Mouse (Mus musculus) urinary bladder, adult 2 months (tissue): ENCODE data around the gene Map4k2. TPM values are rescaled to one million over a fixed set of nuclear protein-coding genes. Genes with fewer than 3 reads are reported as not detected.

ENCODE experiments used
- DNase-seq: peaks from one replicate; pipeline ENCODE4 v3.0.0; 2022; ENCODE audit warnings: low spot score
- polyA plus RNA-seq: library from polyadenylated mRNA; depleted of rRNA; stranded (reverse); fragments of >200 nt; gene quantifications from 2 replicates; pipeline ENCODE4 v1.2.3, GENCODE M21; 2012

The Map4k2 gene
- polyA plus RNA-seq, 1 experiment = 88.3 TPM

DNA sequence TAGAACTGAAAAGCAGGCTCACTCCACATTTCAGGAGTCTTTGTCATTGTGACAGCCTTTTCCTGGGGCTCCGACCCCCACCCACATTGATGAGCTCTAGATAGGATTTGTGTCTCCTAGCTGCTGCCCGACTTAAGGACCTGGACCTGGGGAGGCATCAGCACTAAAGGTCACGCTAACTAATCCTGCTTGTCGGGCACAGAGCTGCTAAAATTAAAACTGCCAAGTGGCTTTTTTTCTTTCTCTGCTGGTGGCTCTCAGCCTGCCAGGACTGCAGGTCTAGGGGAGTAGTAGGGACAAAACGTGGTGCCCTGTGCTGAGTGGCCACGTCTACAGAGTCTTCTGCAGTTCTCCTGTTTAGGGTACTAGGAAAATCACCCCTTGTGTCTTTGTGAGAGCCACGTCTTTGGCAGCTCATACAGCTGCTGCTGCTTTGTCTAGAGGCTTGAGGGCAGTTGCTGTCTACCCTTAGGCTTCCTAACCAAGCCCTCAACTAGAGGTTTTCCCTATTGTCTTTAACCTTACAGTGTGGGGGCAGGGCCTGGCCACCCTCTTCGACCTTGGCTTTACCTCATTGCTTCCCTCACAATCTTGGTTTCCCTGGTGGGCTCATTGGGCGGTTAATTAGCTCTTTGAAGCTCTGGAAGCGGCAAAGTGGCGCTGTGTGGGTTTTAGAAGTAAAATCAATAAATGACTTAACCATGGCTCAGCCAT lies 36.5 kb downstream of the Map4k2 start:
- DNase-seq = no peak

DNA sequence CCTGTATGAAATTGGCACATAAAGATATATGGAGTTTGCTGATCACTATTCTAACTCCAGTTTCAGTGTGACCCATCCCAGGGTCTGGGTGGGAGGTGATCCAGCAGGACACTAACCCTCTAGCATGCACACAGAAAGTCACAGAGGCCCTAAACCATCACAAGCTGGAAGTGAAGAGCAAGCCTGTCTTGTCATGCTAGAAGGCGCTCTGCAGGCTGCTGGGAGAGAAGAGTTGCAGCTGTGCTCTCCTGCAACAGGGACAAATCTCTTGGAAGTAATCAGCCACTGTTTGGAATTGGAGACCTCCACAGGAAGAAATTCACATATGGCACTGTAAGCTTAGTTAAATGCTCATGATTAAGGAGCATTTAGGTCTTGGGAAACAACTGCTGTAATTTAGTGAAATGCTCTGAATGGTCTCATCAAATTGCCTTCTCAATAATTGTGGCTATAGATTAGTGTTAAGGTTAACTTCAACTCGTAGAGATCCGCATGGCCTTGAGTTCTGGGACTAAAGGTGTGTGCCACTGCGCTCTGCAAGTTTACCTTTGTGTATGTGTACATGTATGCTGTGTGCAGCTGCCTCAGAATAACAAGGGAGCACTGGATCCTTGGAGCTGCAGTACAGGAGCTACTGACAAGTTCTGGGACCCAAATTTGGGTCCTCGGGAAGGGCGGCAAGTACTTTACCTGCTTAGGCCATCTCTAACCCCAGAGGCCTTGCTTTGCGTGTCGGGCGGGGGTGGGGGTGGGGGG lies 39.7 kb downstream of the Map4k2 start:
- no peak for DNase-seq

DNA sequence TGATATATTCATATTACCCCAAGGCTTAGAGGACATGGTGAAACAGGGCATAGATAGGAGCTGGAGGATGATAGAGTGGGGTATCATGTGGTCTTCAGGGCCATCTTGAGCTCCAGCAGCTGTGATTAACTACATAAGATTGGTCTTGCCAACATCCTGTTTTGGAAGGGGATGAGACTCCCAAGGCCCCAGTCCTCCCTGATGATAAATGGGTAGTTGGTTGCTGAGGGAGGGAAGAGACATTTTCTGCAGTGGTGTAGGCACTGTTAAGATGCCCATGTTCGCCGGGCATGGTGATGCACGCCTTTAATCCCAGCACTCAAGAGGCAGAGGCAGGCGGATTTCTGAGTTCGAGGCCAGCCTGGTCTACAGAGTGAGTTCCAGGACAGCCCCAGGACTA lies 40.3 kb downstream of the Map4k2 start:
- no peak for DNase-seq

DNA sequence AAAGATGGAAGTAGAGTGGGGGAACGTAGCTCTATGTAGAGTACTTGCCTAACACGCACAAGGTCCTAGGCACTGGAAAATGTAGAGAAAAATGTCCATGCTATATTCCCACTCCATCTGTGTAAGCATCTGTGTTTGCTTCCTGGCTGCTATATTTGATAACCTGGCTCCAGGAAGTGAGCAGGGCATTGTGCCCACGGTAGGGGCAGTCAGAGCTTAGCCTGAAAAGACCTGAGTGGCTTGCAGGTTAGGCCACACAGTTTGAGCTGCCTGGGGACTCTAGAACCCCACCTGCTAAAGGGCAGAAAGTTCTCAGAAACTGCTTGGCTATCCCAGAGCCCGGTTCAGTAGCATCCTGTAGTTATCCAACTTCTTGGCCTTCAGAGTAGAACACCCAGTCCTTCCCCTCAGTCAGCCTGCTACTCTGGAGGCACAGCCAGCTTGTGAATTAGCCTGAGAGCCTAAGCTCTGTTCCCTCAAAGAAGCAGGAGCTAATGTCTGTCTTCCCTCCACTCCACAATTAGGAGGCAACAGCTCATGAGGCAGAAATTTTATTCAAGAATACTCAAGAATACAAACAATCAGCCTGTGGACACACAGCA lies 41.5 kb downstream of the Map4k2 start:
- DNase-seq = no peak

DNA sequence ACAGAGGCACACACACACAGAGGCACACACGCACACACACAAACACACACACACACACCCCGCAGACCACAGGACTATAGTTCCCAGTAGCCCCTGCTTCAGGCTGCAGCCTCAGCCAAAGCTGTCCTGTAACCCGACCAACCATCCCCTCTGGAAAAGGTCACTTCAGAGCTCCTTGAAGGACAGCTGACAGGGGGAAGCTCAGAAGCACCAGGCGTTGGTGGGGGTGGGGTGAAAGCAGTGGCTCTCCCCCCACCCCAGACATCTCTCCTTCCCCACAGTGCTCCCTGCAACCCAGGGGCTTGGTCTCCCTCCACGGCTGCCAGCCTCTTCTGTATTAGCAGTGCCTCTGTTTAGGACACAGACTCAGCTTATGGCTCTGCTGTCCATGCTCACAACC lies 42.5 kb downstream of the Map4k2 start:
- no peak for DNase-seq

DNA sequence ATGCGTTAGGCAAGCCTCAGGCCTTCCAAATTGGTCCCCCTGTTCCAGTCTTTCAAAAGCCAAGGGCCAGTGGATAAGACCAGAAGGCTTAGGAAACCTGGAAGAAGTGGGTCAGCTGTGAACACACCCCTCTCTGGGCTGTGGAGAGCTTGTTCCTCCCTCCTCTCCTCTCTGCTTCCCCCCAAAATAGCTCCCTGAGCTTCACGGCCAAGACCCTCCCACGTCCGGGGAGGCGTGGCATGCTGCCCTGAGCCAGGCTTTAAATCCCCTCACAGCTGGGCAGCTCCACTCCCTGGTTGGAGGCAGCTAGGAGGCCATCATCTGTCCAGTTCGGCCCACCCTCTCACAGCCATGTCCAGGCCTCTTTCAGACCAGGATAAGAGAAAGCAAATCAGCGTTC lies 43.2 kb downstream of the Map4k2 start, which contains the start of gene Pygm:
Gene Pygm (plus strand): TSS at position 272 of the 400 bp plus-strand sequence.
- no peak for DNase-seq

DNA sequence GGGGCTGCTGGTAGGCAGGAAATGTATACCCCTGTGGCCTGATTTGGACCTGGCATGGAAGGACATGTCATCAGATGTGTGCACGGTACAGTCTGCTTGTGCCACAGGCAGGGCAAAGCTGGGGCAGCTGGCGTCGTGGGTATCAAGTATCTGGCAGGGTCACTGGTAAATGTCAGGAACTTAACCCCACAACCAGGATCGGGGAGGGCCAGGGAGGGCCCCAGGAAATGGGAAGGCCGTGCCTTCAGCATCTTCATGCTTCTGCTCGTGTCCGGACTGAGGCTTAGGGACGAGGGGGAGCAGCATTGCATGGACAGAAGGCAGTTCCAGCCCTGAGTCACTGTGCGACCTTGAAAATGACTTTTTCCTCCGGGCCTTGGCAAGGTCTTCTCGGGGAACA lies 44.0 kb downstream of the Map4k2 start:
- no peak for DNase-seq

DNA sequence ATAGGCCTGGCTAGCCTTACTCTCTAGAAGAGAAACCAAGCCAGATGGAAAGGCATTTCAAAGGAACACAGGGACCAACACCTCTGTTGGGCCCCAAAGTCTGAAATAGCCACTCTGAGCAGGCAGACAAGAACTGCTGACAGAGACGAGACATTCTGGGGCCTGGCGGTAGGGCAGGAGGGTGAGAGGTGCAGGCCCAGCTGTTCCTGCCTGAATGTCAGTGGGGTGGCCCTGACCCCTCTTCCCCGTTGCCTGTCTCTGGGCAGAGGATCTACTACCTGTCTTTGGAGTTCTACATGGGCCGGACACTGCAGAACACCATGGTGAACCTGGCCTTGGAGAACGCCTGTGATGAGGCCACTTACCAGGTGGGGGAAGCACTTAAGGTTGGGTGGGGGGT lies 44.5 kb downstream of the Map4k2 start:
- no peak for DNase-seq

DNA sequence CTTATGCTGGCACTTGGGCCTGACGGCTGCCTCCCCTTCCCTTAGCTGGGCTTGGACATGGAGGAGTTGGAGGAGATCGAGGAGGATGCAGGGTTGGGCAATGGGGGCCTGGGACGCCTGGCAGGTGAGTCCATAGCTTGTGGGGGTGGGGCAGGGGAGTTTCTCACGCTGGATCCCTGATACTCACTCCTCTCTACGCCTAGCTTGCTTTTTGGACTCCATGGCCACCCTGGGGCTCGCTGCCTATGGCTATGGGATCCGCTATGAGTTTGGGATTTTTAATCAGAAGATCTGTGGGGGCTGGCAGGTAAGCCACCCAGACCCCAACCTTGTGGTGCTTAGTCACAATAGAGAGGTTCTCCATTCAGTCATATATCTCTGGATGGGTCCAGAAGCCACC lies 44.9 kb downstream of the Map4k2 start:
- DNase-seq = no peak

DNA sequence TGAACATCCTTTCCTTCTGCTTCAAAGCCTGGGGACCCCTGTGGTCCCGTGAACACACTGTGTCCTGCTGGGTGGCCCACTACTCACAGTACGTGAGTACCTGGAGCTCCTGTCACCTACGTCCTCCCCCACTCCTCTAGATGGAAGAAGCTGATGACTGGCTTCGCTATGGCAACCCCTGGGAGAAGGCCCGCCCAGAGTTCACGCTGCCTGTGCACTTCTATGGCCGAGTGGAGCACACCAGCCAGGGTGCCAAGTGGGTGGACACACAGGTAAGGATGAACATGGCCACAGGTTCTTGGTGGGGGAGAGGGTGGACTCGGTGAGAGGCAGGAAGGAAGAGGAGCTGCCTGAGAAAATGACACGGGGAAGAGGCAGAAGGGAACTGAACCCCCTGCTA lies 45.3 kb downstream of the Map4k2 start:
- DNase-seq = no peak

DNA sequence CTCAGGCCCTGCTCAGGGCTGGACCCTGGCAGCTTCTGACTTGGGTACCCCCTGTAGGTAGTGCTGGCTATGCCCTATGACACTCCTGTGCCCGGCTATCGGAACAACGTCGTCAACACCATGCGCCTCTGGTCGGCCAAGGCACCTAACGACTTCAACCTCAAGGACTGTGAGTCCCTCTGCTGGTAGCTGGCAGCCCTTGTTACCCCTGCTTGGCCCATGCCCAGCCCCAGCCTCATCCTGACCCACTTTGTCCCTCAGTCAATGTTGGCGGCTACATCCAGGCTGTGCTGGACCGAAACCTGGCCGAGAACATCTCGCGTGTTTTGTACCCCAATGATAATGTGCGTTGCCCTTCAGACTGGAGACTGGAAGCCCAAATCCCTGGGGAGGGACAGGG lies 47.1 kb downstream of the Map4k2 start:
- no peak for DNase-seq

DNA sequence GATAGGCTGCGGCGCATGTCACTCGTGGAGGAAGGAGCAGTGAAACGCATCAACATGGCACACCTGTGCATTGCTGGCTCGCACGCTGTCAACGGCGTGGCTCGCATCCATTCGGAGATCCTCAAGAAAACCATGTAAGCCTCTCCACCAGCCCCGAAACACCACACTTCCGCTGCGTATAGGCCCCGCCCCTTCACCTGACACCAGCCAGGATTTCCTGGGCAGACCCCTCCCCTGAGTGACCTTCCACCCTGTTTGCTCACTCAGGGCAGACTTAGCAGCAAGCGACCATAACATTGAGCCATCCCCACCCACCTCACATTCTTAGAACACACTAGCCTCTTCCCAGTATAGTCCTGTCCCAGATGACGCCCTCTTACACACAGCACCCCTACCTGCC lies 48.9 kb downstream of the Map4k2 start:
- no peak for DNase-seq

DNA sequence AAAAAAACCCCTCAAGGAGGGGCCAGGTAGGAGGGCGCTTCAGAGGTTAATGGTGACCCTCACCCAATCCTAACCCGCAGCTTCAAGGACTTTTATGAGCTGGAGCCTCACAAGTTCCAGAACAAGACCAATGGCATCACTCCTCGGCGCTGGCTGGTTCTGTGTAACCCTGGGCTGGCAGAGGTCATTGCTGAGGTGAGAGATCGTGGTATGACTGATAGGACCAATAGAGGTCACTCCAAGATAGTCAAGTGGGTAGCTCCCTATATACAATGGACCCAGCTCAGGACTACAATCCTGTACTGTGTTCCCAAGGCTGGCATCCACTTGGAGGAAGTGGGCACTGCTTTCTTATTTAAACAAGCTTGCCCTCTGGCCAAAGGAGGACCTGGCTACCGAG lies 49.3 kb downstream of the Map4k2 start:
- no peak for DNase-seq

DNA sequence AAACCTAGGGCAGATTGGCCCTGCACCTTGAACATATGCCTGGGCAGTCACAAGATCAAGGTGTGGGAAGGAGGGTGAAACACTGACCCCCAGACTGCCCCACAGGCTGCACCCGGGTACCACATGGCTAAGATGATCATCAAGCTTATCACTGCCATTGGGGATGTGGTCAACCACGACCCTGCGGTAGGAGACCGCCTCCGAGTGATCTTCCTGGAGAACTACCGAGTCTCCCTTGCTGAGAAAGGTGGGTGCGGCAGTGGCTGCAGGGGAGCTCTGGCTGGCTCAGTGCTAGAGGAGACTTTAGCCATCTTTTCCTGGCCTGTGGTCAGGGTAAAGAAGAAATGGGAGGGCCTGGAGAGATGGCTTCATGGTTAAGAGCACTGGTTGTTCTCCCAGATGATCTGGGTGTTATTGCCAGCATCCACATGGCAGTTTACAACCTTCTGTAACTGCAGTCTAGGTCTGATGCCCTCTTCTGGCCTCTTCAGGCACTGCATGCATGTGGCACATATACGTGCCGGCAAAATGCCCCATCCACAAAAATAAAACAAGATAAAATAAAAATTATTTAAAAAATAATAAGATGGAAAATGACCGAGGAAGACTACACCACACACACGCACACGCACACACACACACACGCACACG lies 51.9 kb downstream of the Map4k2 start:
- no peak for DNase-seq

DNA sequence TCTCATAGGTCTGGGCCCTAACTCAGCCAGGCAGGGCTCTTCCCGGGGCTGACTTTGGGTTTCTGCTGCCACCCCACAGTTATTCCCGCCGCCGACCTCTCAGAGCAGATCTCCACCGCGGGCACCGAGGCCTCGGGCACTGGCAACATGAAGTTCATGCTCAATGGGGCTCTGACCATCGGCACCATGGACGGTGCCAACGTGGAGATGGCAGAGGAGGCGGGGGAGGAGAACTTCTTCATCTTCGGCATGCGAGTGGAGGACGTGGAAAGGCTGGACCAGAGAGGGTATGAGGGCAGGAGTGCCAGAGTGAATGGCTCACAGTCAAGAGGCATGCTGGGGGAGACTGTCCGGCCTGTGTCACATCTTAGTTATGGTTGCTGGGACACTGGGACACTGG lies 52.7 kb downstream of the Map4k2 start:
- no peak for DNase-seq

DNA sequence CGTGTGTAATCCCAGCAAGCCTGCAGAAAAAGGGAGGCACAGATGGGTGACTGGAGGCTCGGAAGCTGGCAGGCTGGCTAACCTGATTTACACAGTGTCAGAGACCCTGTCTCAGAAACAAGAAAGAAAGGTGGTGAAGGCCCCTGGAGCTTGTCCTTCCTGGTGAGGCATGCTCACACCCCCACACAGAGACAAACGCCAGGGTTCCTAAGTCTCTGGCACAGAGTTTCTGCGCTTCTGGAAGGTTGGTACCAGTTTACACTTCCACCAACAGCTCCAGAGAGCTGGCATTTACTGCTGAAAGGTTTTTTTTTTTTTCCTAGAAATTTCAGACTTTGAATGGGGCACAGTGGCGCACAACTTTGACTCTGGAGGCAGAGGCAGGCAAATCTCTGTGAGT lies 55.3 kb downstream of the Map4k2 start:
- no peak for DNase-seq

DNA sequence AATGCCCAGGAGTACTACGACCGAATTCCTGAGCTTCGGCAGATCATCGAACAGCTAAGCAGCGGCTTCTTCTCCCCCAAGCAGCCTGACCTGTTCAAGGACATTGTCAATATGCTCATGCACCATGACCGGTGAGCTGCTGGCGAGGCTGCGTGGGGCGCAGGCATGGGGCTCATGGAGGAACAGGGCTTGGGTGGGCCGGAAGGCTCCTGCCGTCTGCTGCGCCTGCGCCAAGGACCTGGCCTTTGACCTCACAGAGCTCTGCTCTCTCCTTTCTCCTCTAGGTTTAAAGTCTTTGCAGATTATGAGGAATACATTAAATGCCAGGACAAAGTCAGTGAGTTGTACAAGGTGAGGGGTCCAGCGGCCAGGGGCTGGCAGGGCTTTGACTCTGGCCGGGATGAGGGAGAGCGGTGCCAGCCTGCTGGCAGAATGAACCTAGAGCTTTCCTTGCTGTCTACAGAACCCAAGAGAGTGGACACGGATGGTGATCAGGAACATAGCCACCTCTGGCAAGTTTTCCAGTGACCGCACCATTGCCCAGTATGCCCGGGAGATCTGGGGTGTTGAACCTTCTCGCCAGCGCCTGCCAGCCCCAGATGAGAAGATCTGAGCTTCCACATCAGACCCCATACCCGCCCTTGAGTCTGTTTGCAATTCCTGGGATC lies 56.8 kb downstream of the Map4k2 start:
- no peak for DNase-seq

DNA sequence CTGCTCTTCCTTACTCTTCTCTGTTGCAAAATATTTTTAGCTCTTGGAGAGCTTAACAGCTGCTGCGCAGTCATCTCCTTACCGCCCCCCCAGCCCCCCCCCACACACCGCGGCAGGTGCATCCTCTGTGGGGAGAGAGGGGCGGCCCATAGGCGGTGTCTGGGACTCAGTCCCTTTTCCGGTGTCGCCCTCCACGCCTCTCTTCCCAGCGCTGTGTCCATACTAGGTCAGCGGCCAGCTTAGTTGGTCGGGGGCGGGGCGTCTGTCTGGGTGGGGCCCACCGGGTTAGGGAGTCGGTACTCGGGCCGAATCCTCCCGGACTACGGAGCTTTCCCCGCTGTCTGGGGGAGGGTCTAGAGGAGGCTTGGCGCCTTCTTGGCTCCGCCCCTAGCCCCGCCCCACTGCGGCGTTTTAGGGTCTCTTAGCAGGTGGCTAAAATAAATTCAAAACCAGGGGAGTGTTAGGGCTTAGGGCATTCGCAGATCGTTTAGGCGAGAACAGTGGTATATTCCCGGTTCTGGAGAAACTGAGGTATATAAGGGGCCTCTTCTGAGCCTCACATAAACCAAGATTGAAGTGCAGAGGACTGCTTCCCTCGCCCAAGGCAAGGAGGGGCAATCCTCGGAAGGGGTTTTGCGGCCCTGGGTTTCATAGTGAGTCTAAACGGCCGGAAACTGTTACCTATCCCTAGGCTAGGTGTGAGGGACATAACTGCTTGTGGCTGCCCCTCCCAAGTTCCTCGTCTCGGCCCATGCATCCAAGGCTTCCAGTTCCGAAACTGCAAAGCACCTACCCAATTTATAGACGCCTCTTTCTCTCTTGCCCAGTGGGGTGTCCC lies 57.7 kb downstream of the Map4k2 start:
- no peak for DNase-seq

DNA sequence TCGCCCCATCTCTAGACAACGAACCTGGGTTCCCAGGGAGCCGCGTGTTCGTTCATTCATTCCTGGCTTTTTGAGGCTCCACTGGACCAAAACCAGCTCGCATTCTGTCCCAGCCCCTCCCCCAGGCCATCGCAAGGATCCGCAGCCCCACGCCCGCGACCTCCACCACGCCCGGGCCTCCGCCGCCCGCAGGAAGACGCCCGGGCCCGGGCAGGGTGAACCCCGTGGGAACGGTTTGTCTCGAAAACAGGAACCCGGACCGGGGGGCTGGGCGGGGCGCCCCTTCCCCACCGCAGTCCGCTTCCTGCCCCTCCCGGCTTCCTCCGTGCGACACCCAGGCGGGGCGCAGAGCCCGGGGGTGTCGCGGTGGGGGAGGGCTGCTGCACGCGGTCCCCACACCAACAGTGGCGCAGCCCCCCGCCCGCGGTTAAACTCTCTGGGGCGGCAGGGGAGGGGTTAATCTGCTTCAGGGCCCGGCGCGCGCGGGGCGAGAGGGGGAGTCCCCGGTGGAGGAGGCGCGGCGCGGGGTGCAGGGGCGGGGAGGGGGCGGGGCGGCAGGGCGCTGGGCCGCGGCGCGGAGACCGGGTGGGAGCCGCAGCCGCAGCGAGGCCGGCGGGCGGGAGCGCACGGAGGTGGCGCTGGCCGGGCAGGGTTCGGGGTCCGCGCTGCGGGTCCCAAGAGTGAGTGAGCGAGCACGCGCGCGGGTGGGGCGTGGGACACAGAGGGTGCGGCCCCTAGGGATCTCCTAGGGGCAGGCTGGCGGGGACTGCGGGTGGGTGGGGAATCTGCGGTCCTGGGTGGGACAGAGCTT lies 58.6 kb downstream of the Map4k2 start, which contains the start of gene Rasgrp2:
Gene Rasgrp2 (plus strand): TSS at position 56 of the 811 bp plus-strand sequence.
- no peak for DNase-seq
